Mouse (Mus musculus): ENCODE data around the gene Tceal6. TPM values are rescaled to one million over a fixed set of nuclear protein-coding genes. Genes with fewer than 3 reads are reported as not detected.
"Not testable (repeated sequence)": the region's sequence is repeated elsewhere in the genome, so short reads cannot be mapped to it uniquely, and the experiment has no call there.

Gene Tceal6
- not detected in 2 replicates for total RNA-seq (2017)

DNA sequence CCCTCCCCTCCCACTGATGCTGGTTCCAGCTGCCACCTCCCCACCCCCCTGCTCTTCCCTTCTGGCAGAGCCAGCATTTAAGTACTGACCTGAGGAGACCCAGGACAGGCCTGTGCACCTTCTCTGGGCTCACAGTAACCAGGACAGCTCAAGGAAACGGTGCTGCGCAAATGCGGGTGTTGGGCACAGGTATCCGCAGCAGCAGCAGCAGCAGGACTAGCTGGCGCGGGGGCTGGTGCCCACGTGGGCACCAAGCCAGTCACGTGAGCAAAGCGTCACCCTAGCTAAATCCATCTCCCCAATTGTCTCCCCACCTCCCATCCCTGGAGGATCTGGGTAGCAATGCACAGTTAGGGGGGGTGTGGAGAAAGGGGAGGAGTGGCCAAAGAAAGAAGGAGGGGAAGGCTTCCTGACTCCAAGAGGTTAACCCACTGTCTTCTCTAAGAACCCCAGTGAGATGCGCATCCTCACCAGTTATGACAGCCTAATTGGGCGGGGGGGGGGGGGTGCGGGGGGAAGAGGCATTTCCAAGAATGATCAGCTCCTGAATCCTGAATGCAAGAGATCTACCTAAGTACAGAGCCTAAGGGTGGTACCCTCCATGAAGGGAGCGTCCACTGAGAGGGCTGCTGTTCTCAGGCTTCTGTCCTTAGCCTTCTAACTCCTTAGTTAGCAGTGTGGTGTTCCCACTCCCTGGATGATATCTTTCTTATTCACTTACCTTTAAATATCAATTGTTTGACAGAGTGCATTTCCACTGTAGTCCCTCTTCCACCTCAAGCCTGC is at the start of gene Tceal6:
Gene Tceal6 (minus strand): TSS at position 252 of the 786 bp plus-strand sequence.
- ATAC-seq (replicated peaks in 1 of 2; ENCODE audit: insufficient read depth in 1 of 2, low FRiP score in 2 of 2, low TSS enrichment in 1 of 2, low read depth in 1 of 2, poor library complexity in 2 of 2, severe bottlenecking in 2 of 2), result no peak

DNA sequence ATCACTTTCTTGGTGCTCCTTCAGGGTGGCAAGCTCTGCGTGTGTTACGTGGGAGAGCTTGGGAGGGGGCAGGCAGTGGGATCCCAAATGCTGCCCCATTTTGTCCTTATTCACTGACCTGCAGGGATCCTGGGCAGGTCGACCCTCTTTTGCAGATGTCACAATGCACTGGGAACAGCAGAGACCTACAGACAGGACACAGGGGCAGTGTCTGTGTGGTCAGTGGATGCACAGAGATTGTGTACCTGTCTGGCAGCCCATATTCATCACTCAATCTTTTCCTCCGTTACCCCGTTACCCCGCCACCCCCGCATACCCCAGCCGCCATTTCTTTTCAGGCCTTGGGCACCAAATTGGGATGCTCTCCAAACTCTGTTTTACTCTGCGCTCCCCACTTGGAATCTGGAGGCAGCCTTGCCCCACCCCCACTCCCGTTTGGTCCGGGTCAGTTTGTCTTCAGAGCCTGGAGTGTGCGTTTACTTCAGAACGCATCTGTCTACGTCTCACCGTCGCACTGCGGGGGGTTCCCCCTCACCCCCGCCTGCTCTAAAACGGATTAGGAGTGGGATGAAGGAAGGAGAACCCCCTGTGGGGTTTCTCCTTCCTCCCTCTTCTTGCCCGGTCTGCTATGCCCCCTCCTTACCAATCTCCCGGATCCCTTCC is 583 bp downstream of the Tceal6 start:
- ATAC-seq (replicated peaks in 1 of 2; ENCODE audit: insufficient read depth in 1 of 2, low FRiP score in 2 of 2, low TSS enrichment in 1 of 2, low read depth in 1 of 2, poor library complexity in 2 of 2, severe bottlenecking in 2 of 2), result not testable (repeated sequence)

- ATAC-seq (replicated peaks in 1 of 2; ENCODE audit: insufficient read depth in 1 of 2, low FRiP score in 2 of 2, low TSS enrichment in 1 of 2, low read depth in 1 of 2, poor library complexity in 2 of 2, severe bottlenecking in 2 of 2), result not testable (repeated sequence)
Observed at GRCm38 (mm10) chrX:135189924-135190323, 20.6 kb downstream of the Tceal6 start.

DNA sequence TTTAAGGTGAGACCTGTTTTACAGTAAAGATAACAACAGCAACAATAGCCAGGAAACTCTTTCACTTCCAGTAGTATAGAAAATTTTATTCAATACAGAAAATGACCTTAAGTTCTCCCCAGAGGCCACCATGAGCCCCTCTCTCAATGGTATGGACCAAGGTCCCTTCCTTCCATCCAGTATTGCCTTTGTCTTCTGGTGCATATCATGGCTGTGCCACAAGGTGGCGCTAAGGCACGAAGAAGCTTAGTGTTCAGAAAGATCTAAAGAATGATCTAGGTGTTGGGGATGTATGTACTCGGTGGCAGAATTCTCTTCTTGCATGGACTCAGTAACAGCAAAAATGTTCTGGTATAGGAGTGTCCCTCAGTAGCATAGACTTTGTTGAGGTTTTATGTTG is 21.8 kb downstream of the Tceal6 start:
- not testable (repeated sequence) for ATAC-seq (replicated peaks in 1 of 2; ENCODE audit: insufficient read depth in 1 of 2, low FRiP score in 2 of 2, low TSS enrichment in 1 of 2, low read depth in 1 of 2, poor library complexity in 2 of 2, severe bottlenecking in 2 of 2)

GRCm38 (mm10) chrX:135177532-135177931 is 33.0 kb downstream of the Tceal6 start, which contains the start of gene Gm15023:
Gm15023 (minus strand) TSS chrX:135177632.
- not testable (repeated sequence) for ATAC-seq (replicated peaks in 1 of 2; ENCODE audit: insufficient read depth in 1 of 2, low FRiP score in 2 of 2, low TSS enrichment in 1 of 2, low read depth in 1 of 2, poor library complexity in 2 of 2, severe bottlenecking in 2 of 2)

Other genes with a start within 250 kb of the Tceal6 start
- gene Nxf2, start 245.9 kb downstream of the Tceal6 start, total RNA-seq (2017), result 0.50 and 1.0 TPM in 2 replicates
- 2.8 and 9.0 TPM in 2 replicates for gene Zmat1, start 201.5 kb downstream of the Tceal6 start, total RNA-seq (2017)
- gene Gm15023, start 33.1 kb downstream of the Tceal6 start, total RNA-seq (2017), result 0.19 and 0.30 TPM in 2 replicates
- gene Pramel3, start 91.6 kb upstream of the Tceal6 start, total RNA-seq (2017), result not detected in 2 replicates
- not detected in 2 replicates for gene Gm5128, start 162.6 kb upstream of the Tceal6 start, total RNA-seq (2017)
- gene Gm7903, start 223.1 kb upstream of the Tceal6 start, total RNA-seq (2017), result 0.38 TPM in 1 of 2 replicates, not detected in the other

All from hematopoietic stem cell, adult 5-6 weeks (primary cell).